11 mouse cellular contexts compared by ENCODE assay signal in genomic region chr3:88148354-88148753, GRCm38 (mm10). TPM values are rescaled to one million over a fixed set of nuclear protein-coding genes. Genes with fewer than 3 reads are reported as not detected.
DNase-seq lines count a peak whose midpoint lies in the region; ATAC-seq and TF ChIP-seq lines count a peak whose summit lies in the region.
"Had no signal": no experiment of that assay in that cellular context is flagged by ENCODE, and none has a peak within 500 bp of the region (broad histone marks: within the 10 kb centered on the region; RNA-seq: fewer than 3 reads in every experiment).

No protein-coding gene starts in this region.

- 91% methylated on average over 5 of the region's 5 CpGs for WGBS in forebrain, embryonic 12.5 days
- WGBS in forebrain, embryonic 14.5 days = 92% methylated on average over 5 of the region's 5 CpGs
- WGBS in lung, postnatal 0 days = 66% methylated on average over 5 of the region's 5 CpGs
- WGBS in liver, embryonic 15.5 days (ENCODE audit: insufficient replicate concordance) = 53% methylated on average over 5 of the region's 5 CpGs
- WGBS in stomach, embryonic 16.5 days = 73% methylated on average over 5 of the region's 5 CpGs

- no peak for TF ChIP-seq CTCF in lung, postnatal 0 days (IDR thresholded peaks at IDR 0.05)

- H3K27me3 ChIP-seq in forebrain, embryonic 12.5 days = no peaks in the 10 kb centered on the region
- H3K27me3 ChIP-seq in forebrain, embryonic 14.5 days (replicated peaks; ENCODE audit: control insufficient read depth, insufficient read depth, low read length) = no peaks in the 10 kb centered on the region
- H3K27me3 ChIP-seq in lung, postnatal 0 days (replicated peaks; ENCODE audit: insufficient read depth, low read length) = no peaks in the 10 kb centered on the region
- no peaks in the 10 kb centered on the region for H3K27me3 ChIP-seq in liver, embryonic 15.5 days
- H3K27me3 ChIP-seq in stomach, embryonic 16.5 days (ENCODE audit: control insufficient read depth, insufficient read depth, low read length) = no peaks in the 10 kb centered on the region

- no peak overlapping the region for H3K4me3 ChIP-seq in forebrain, embryonic 12.5 days (replicated peaks)
- H3K4me3 ChIP-seq in forebrain, embryonic 14.5 days (ENCODE audit: low read depth, low read length) = no peak overlapping the region
- H3K4me3 ChIP-seq in lung, postnatal 0 days (ENCODE audit: low read depth, low read length) = no peak overlapping the region
- H3K4me3 ChIP-seq in liver, embryonic 15.5 days (replicated peaks) = no peak overlapping the region
- H3K4me3 ChIP-seq in stomach, embryonic 16.5 days (replicated peaks; ENCODE audit: low read length) = no peak overlapping the region

- no peak for DNase-seq in forebrain, embryonic 14.5 days (ENCODE audit: low spot score)
- DNase-seq in lung, postnatal 0 days (ENCODE audit: low spot score) = no peak
- no peak for DNase-seq in lung, postnatal 25 days (ENCODE audit: low spot score)
- no peak for DNase-seq in adrenal gland, postnatal 25 days
- no peak for DNase-seq in urinary bladder, postnatal 4 days (ENCODE audit: low spot score in 2 of 2)
- DNase-seq: adrenal gland, postnatal 14 days; lung, postnatal 4 days; thymus, postnatal 4 days had no signal

- no peak for ATAC-seq in forebrain, embryonic 12.5 days (ENCODE audit: low FRiP score)
- no peak for ATAC-seq in forebrain, embryonic 14.5 days
- no peak for ATAC-seq in lung, postnatal 0 days
- no peak for ATAC-seq in liver, embryonic 15.5 days (ENCODE audit: insufficient read depth)
- ATAC-seq in stomach, embryonic 16.5 days (ENCODE audit: insufficient read depth, low FRiP score) = no peak

- no peaks in the 10 kb centered on the region for H3K9me3 ChIP-seq in forebrain, embryonic 12.5 days
- H3K9me3 ChIP-seq in forebrain, embryonic 14.5 days (replicated peaks; ENCODE audit: control insufficient read depth, low read length) = no peaks in the 10 kb centered on the region
- H3K9me3 ChIP-seq in lung, postnatal 0 days (ENCODE audit: low read length) = no peaks in the 10 kb centered on the region
- H3K9me3 ChIP-seq in liver, embryonic 15.5 days (replicated peaks) = no peaks in the 10 kb centered on the region
- no peaks in the 10 kb centered on the region for H3K9me3 ChIP-seq in stomach, embryonic 16.5 days (replicated peaks; ENCODE audit: control insufficient read depth, low read length)

- H3K36me3 ChIP-seq in forebrain, embryonic 12.5 days (replicated peaks) = no peaks in the 10 kb centered on the region
- 0 out of 2 replicates have a peak, but pooled peaks cover 3% of the 10 kb centered on the region for H3K36me3 ChIP-seq in forebrain, embryonic 14.5 days (ENCODE audit: control insufficient read depth, insufficient read depth, low read length)
- H3K36me3 ChIP-seq in lung, postnatal 0 days (ENCODE audit: insufficient read depth, low read length) = no peaks in the 10 kb centered on the region
- no peaks in the 10 kb centered on the region for H3K36me3 ChIP-seq in liver, embryonic 15.5 days (replicated peaks)
- H3K36me3 ChIP-seq in stomach, embryonic 16.5 days (ENCODE audit: control insufficient read depth, insufficient read depth, low read length) = no peaks in the 10 kb centered on the region

- no peak overlapping the region for H3K4me2 ChIP-seq in forebrain, embryonic 12.5 days
- no peak overlapping the region for H3K4me2 ChIP-seq in forebrain, embryonic 14.5 days (ENCODE audit: low read length)
- no peak overlapping the region for H3K4me2 ChIP-seq in lung, postnatal 0 days (replicated peaks; ENCODE audit: low read depth, low read length)
- H3K4me2 ChIP-seq in liver, embryonic 15.5 days = peak overlapping the region; percentile 27; the same call in 1 of the 2 replicates
- H3K4me2 ChIP-seq in stomach, embryonic 16.5 days (ENCODE audit: low read depth, low read length) = no peak overlapping the region

- no peak for TF ChIP-seq EP300 in lung, postnatal 0 days (IDR thresholded peaks at IDR 0.05)

- peaks cover 98% of the 10 kb centered on the region for H3K4me1 ChIP-seq in forebrain, embryonic 12.5 days
- peaks cover 80% of the 10 kb centered on the region for H3K4me1 ChIP-seq in forebrain, embryonic 14.5 days (ENCODE audit: control insufficient read depth, insufficient read depth, low read length)
- H3K4me1 ChIP-seq in lung, postnatal 0 days (ENCODE audit: insufficient read depth, low read depth, low read length) = peaks cover 58% of the 10 kb centered on the region
- peaks cover 90% of the 10 kb centered on the region for H3K4me1 ChIP-seq in liver, embryonic 15.5 days (replicated peaks)
- H3K4me1 ChIP-seq in stomach, embryonic 16.5 days (ENCODE audit: control insufficient read depth, insufficient read depth, low read length) = peaks cover 75% of the 10 kb centered on the region

- H3K9ac ChIP-seq in forebrain, embryonic 12.5 days = 0 out of 2 replicates have a peak overlapping the region, but pooled peaks have one; percentile 18
- no peak overlapping the region for H3K9ac ChIP-seq in forebrain, embryonic 14.5 days (ENCODE audit: low read length)
- no peak overlapping the region for H3K9ac ChIP-seq in lung, postnatal 0 days (replicated peaks; ENCODE audit: low read depth)
- no peak overlapping the region for H3K9ac ChIP-seq in liver, embryonic 15.5 days
- H3K9ac ChIP-seq in stomach, embryonic 16.5 days (ENCODE audit: low read length) = peak overlapping the region; percentile 7; the same call in 1 of the 2 replicates

- no peak overlapping the region for H3K27ac ChIP-seq in forebrain, embryonic 12.5 days
- H3K27ac ChIP-seq in forebrain, embryonic 14.5 days (ENCODE audit: low read depth, low read length) = no peak overlapping the region
- H3K27ac ChIP-seq in lung, postnatal 0 days (ENCODE audit: low read length) = 0 out of 2 replicates have a peak overlapping the region, but pooled peaks have one; percentile 72
- peak overlapping the region; percentile 96 for H3K27ac ChIP-seq in liver, embryonic 15.5 days (replicated peaks)
- H3K27ac ChIP-seq in stomach, embryonic 16.5 days (ENCODE audit: low read length) = peak overlapping the region; percentile 82

RNA-seq across cellular contexts. Expression of gene Mef2d, which starts 6.2 kb away (rescaled TPM):
- polyA plus RNA-seq in forebrain, embryonic 12.5 days (2016; fragmentation: Nextera tagmentation; extraction: Ambion mirVana) = 17.7 and 20.3 TPM in 2 replicates
- polyA plus RNA-seq in forebrain, embryonic 14.5 days (2014; fragmentation: Nextera tagmentation; extraction: Ambion mirVana) = 17.3 and 20.4 TPM in 2 replicates
- 14.4 and 15.4 TPM in 2 replicates for polyA plus RNA-seq in lung, postnatal 0 days (2015; fragmentation: Nextera tagmentation; extraction: Ambion mirVana)
- 6.8 and 7.1 TPM in 2 replicates for polyA plus RNA-seq in liver, embryonic 15.5 days (2015; fragmentation: Nextera tagmentation; extraction: Ambion mirVana)
- 15.4 and 18.2 TPM in 2 replicates for polyA plus RNA-seq in stomach, embryonic 16.5 days (2015; fragmentation: Nextera tagmentation; extraction: Ambion mirVana)
- 104 TPM in 2 replicates for total RNA-seq in adrenal gland, postnatal 25 days (2021)

Comparison
In these comparisons a context has a peak if more than half of its experiments do, and no peak if none do; other contexts are left out.
1. H3K9ac ChIP-seq: peak in forebrain, embryonic 12.5 days (single experiment) and stomach, embryonic 16.5 days (single experiment); none in forebrain, embryonic 14.5 days (single experiment), lung, postnatal 0 days (single experiment) and liver, embryonic 15.5 days (single experiment).
2. H3K27ac ChIP-seq: peak in lung, postnatal 0 days (single experiment), liver, embryonic 15.5 days (single experiment) and stomach, embryonic 16.5 days (single experiment); none in forebrain, embryonic 12.5 days (single experiment) and forebrain, embryonic 14.5 days (single experiment).